Mouse (Mus musculus) heart, adult 2 months (tissue): ENCODE measurements around the gene Mta1. TPM values are rescaled to one million over a fixed set of nuclear protein-coding genes. Genes with fewer than 3 reads are reported as not detected.
A peak's percentile ranks its signal among the peaks of the same experiment; 100 is the strongest.

Experiments
- DNase-seq, 2 experiments: peaks; one replicate each; pipeline ENCODE4 v3.0.0; 2021
- H3K27ac ChIP-seq: fragments of 200-600 bp; 2 replicates; pipeline ENCODE4 v1.8.1; 2022
- H3K27me3 ChIP-seq: fragments of 200-500 bp; 2 replicates; pipeline ENCODE4 v1.6.1; 2012; ENCODE audit warnings: mild to moderate bottlenecking, low read length, inconsistent platforms, mixed read lengths; ENCODE audit not compliant: control insufficient read depth, insufficient read depth
- H3K36me3 ChIP-seq: fragments of 200-500 bp; 2 replicates; pipeline ENCODE4 v1.6.1; 2012; ENCODE audit warnings: low read length, inconsistent platforms; ENCODE audit not compliant: control insufficient read depth, insufficient read depth
- H3K4me1 ChIP-seq: fragments of 200-500 bp; 2 replicates; pipeline ENCODE4 v1.6.1; 2011; ENCODE audit warnings: low read length; ENCODE audit not compliant: control insufficient read depth, insufficient read depth
- H3K4me3 ChIP-seq: fragments of 200-600 bp; 2 replicates; pipeline ENCODE4 v1.8.1; 2022
- H3K79me2 ChIP-seq: fragments of 200-500 bp; replicated peaks from 2 replicates; pipeline ENCODE4 v1.6.1; 2012; ENCODE audit warnings: mild to moderate bottlenecking, inconsistent platforms, low read length, moderate library complexity, mixed read lengths; ENCODE audit not compliant: control insufficient read depth, insufficient read depth
- H3K9ac ChIP-seq: fragments of 200-500 bp; 2 replicates; pipeline ENCODE4 v1.6.1; 2012; ENCODE audit warnings: low read depth, mild to moderate bottlenecking, control low read depth, inconsistent platforms, low read length, mixed read lengths
- CTCF ChIP-seq: fragments of 200-600 bp; IDR thresholded peaks from 2 replicates; pipeline ENCODE4 v1.8.1; 2022; ENCODE audit warnings: antibody characterized with exemption, mild to moderate bottlenecking, moderate library complexity
- EP300 ChIP-seq: fragments of 200-500 bp; IDR thresholded peaks from 2 replicates; pipeline ENCODE4 v1.6.1; 2011; ENCODE audit warnings: low read depth, low read length, control low read depth; ENCODE audit not compliant: insufficient read depth
- POLR2A ChIP-seq: fragments of 200-500 bp; IDR thresholded peaks from 2 replicates; pipeline ENCODE4 v1.6.1; 2011; ENCODE audit warnings: mild to moderate bottlenecking, low read depth, low read length, control low read depth; ENCODE audit not compliant: insufficient read depth
- WGBS: fragments of 180-500 bp; shearing (Covaris S2); methylation state at CpG from one replicate; pipeline ENCODE4 v1.1.7; 2018; 5-methylcytosine and 5-hydroxymethylcytosine counted together
- intact Hi-C: fragments of 180-260 bp; cut with DNase I; formaldehyde crosslinking; loops from one replicate; pipeline ENCODE4 v1.15.1; 2025
- polyA plus RNA-seq: library from polyadenylated mRNA; depleted of rRNA; stranded (reverse); fragments of >200 nt; gene quantifications from 2 replicates; pipeline ENCODE4 v1.2.3, GENCODE M21; 2012
- total RNA-seq, 2 experiments: library from RNA; stranded (reverse); gene quantifications; 2 replicates each; pipeline ENCODE4 v1.2.3; 2021

Mta1 gene
- total and polyA plus RNA-seq, 3 experiments = 42.4 to 54.8 (median 44.8) TPM

DNA sequence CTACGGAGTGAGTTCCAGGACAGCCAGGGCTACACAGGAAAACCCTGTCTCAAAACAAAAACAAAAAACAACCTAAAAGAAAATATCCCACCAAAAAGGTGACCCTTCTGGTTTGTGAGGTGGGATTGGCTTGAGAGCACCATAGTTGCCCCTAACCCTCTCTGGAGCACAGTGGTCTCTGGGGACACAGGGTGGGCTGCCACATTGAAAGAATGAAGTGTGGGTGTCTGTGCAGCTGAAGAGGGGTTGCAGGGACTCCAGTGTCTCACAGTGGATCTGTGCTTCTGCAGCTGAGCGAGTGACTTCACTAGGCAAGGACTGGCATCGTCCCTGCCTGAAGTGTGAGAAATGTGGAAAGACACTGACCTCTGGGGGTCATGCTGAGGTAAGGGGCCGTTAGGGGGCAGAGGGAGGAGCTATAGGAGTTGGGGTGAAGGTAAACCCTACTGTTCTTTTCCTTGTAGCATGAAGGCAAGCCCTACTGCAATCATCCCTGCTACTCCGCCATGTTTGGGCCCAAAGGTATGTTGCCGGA lies 55.0 kb downstream of the Mta1 start:
- 70% methylated on average over 6 of the region's 6 CpGs for WGBS
- H3K9ac ChIP-seq = no peak overlapping the region
- no peaks in the 10 kb centered on the region; the same call in 1 of the 2 replicates for H3K79me2 ChIP-seq
- no peak for DNase-seq
- no peaks in the 10 kb centered on the region for H3K36me3 ChIP-seq
- H3K4me1 ChIP-seq = peaks cover 25% of the 10 kb centered on the region
- TF ChIP-seq EP300 = no peak
- no peak for TF ChIP-seq CTCF
- no peak for TF ChIP-seq POLR2A
- peak overlapping the region; percentile 87 for H3K27ac ChIP-seq
- intact Hi-C loops = loop anchor here (5.0 kb wide), 1 partner anchor 326 kb away; the partner anchor contains the start of gene Cdca4
- H3K27me3 ChIP-seq = no peaks in the 10 kb centered on the region
- H3K4me3 ChIP-seq = peak overlapping the region; percentile 52

DNA sequence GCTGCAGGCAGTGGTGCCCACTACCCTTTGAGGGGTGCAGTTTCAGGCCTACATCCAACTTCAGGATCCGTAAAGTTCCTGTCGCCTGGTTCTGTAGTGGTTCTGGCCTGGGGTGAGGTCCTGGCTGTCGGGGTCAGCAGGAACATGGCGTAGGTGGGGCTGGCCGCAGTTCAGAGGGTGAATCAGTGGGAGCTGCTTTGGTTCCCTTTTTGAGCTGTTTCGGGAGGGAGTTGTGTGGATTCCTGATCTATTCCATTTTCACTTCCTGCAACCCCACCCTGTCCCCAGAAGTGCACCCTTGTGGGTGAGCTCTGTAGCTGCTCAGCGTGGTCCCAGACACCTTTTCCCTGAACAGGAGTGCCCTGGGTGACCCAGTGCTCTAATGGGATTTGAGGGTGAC lies 55.9 kb downstream of the Mta1 start:
- H3K27me3 ChIP-seq = no peaks in the 10 kb centered on the region
- peak overlapping the region; percentile 87 for H3K27ac ChIP-seq
- 69% methylated on average over 7 of the region's 7 CpGs for WGBS
- H3K79me2 ChIP-seq = no peaks in the 10 kb centered on the region; the same call in 1 of the 2 replicates
- H3K9ac ChIP-seq = no peak overlapping the region
- peak; percentile 52 to 59 for DNase-seq
- intact Hi-C loops = loop anchor here (5.0 kb wide), 1 partner anchor 327 kb away; the partner anchor contains the start of gene Cdca4
- H3K4me1 ChIP-seq = peaks cover 18% of the 10 kb centered on the region
- TF ChIP-seq EP300 = no peak
- no peak for TF ChIP-seq CTCF
- no peak for TF ChIP-seq POLR2A
- H3K4me3 ChIP-seq = no peak overlapping the region; the same call in 1 of the 2 replicates
- no peaks in the 10 kb centered on the region for H3K36me3 ChIP-seq

DNA sequence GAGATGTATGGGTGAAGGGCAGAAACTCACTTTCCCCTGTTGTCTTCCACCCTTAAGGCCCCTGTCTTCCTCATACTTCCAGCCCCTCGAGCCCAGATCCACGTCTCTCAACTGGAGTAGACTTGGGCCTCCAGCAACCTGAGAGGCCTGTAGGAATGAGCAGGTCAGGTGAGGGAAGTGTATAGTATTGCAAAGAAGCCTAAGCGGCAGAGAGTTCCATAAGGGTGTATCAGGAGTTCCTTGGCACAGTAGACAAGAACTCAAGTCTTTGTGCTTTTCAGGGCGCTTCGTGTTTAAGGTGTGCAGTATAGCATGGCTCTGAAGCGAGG lies 56.6 kb downstream of the Mta1 start:
- Histone ChIP-seq H3K4me3 (peak overlapping the region; percentile 63), H3K27ac (peak overlapping the region; percentile 87), H3K4me1 (peaks cover 13% of the 10 kb centered on the region), H3K36me3 (no peaks in the 10 kb centered on the region), H3K9ac (peak overlapping the region; percentile 35), H3K27me3 (no peaks in the 10 kb centered on the region), H3K79me2 (no peaks in the 10 kb centered on the region; the same call in 1 of the 2 replicates)
- intact Hi-C loops = loop anchor here (1.0 to 5.0 kb wide), 2 partner anchors 13 to 327 kb away; partner anchors contain the start of gene Cdca4
- peak in 1 of 2 experiments; percentile 14 for DNase-seq
- TF ChIP-seq EP300 (no peak), POLR2A (0 out of 2 replicates have a peak, but pooled peaks have one; percentile 7)
- 68% methylated on average over 6 of the region's 6 CpGs for WGBS

DNA sequence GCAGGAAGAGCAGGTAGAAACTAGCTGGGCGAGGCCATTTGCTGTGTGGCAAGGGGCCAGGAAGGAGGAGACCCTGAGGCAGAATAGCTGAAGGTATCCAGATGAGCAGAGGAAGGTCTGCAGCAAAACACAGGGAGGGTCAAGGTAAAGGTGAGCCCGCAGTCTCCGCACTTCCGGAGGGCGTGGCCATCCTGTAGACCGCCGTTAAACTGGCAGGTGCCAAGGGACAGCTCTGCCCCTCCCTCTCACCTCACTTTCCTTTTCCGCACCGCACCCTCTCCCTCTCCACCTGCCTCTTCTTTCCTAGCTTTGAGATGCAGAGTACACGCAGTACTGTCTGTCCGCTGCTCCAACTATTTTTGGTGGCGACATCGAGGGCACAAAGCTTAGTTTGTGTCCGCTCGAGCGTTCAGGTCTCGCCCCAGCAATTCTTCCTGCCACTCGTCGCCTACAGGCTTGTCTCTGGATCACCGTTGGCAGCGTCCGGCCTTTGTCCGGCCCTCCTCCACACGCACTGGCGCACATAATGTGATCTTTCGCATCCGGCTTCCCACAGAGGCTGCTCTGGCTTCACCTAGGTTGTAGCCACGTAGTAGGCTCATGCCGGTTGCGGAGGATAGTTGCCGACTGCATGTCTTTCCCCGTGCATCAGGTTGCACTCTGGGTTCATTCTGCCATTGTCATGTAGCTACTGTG lies 57.1 kb downstream of the Mta1 start:
- H3K27me3 ChIP-seq = no peaks in the 10 kb centered on the region
- DNase-seq = peak; percentile 74 to 78
- H3K9ac ChIP-seq = peak overlapping the region; percentile 35
- TF ChIP-seq POLR2A (0 out of 2 replicates have a peak, but pooled peaks have one; percentile 8), EP300 (no peak), CTCF (no peak)
- no peaks in the 10 kb centered on the region for H3K36me3 ChIP-seq
- H3K4me3 ChIP-seq = peak overlapping the region; percentile 63
- WGBS = 2% methylated on average over 32 of the region's 32 CpGs
- intact Hi-C loops = loop anchor here (1.0 kb wide), 1 partner anchor 14 kb away; no protein-coding TSS in a partner anchor
- peak overlapping the region; percentile 87 for H3K27ac ChIP-seq
- peaks cover 13% of the 10 kb centered on the region for H3K4me1 ChIP-seq
- H3K79me2 ChIP-seq = no peaks in the 10 kb centered on the region; the same call in 1 of the 2 replicates

DNA sequence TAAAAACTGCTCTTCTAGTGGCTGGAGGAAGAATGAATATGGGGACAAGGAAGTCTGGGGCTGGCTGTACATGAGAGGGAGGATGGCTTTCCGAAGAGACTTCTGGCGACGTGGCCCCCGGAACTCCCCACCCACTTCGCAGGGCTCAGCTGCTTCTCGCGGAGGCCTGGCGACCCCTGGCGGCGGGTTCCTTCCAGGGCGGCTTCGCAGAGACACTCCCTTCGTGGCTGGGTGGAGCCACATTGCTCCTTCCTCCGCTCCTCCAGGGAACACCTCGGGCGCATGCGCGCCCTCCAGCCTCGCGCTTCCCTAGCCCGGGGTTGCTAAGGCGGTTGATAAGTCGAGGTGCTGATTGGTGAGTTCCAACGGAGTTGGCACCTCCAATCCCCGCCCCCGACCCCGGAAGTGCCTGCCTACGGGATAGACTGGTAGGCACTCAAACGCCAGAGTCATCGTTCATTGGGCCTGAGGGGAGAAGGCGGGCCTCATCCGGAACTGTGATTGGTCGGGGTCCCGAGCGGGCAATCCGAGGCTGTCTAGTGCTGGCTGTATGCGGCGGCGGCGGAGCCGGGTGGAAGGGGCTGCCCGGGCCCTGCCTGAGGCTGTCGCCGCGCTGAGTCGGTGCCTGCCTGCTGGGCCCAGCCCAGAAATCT lies 57.9 kb downstream of the Mta1 start, which contains the start of gene Tedc1:
Gene Tedc1, plus strand, starts transcription at position 535 of the 653 bp plus-strand sequence.
- H3K9ac ChIP-seq = peak within 1 kb of the TSS; percentile 35
- H3K27ac ChIP-seq = peak within 1 kb of the TSS; percentile 87
- intact Hi-C loops = loop anchor here (1.0 kb wide), 2 partner anchors 15 to 37 kb away; no protein-coding TSS in a partner anchor
- peaks cover 7% of the 10 kb centered on the region for H3K4me1 ChIP-seq
- H3K36me3 ChIP-seq = no peaks in the 10 kb centered on the region
- H3K4me3 ChIP-seq = peak within 1 kb of the TSS; percentile 63
- under 1% methylated on average over 46 of the region's 46 CpGs for WGBS
- no peaks in the 10 kb centered on the region; the same call in 1 of the 2 replicates for H3K79me2 ChIP-seq
- DNase-seq = peak; percentile 99 to 100
- H3K27me3 ChIP-seq = no peaks in the 10 kb centered on the region
- TF ChIP-seq CTCF (peak; percentile 99; the same call in 1 of the 2 replicates), POLR2A (peak; percentile 63; the same call in 1 of the 2 replicates), EP300 (peak; percentile 86)
